Mouse (Mus musculus) cerebellum, adult (tissue): Measurements from ENCODE around the gene Ptk7.

Source experiments
- ATAC-seq: cut with Nextera tagmentation; 2 replicates; pipeline ENCODE4 v1.9.2; 2017; ENCODE audit warnings: mild to moderate bottlenecking, moderate library complexity, mixed read lengths; ENCODE audit not compliant: insufficient number of reproducible peaks, low FRiP score, low TSS enrichment

Ptk7 gene

GRCm38 (mm10) chr17:46645561-46646321 is 16.4 kb upstream of the Ptk7 start, which contains the start of the genes Klc4 and Mrpl2:
Gene Klc4 (minus strand): TSS chr17:46646022.
Gene Mrpl2 (plus strand): TSS chr17:46646229.
- peak; percentile 50 for ATAC-seq

- no peak for ATAC-seq
These were observed 15.7 kb upstream of the Ptk7 start for GRCm38 (mm10) chr17:46644916-46645475.

DNA sequence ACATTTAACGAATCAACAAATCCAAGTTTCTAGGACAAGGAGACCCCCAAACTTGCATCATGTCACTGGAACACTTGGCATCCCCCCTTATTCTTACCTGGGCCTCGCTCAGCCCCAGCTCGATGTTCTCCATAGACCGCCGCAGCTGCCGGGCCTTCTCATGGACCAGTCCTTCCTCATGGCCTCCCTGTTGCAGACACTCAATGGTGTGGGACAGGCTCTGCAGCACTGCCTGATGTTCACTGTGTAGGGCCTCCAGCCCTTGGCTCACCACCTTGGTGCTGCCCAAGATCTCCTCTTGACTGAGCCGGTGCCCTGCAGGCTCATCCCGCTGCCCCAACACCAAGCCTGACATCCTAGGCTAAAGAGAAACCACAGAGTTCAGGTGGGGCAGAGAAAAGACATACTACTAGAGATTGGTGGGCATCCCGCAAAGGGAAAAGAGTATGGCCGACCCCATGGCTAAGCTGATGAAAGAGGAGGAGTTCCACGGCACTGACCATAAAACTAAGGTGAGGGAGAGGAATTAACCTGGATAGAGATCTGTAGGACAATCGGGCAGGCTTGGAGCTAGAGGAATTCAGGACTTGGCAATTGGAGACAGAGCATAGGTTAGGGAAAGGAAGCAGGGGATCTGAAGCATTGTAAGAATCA is 15.0 kb upstream of the Ptk7 start:
- ATAC-seq: no peak

DNA sequence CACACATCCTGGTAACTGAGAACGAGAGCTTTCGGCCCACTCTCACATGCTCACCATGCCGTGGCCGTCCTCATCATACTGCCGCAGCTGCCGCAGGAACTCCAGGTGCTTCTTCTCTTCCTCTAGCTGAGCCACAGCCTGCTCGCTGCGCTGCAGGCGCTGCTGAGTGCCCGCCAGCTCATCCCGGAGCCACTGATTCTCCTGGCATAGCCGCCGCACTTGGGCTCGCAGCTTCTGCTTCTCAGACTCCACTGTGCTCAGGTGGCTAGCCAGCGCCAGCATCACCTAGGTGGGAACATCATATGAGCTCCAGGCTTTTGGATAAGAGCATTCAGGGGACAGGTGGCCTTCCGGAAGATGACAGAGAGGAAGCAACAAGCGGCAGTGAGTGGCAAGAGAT is 12.8 kb upstream of the Ptk7 start:
- ATAC-seq: no peak

GRCm38 (mm10) chr17:46639929-46640328 is 10.6 kb upstream of the Ptk7 start:
- no peak for ATAC-seq

- ATAC-seq: peak; percentile 27; the same call in 1 of the 2 replicates
These were observed 7.7 kb upstream of the Ptk7 start for GRCm38 (mm10) chr17:46636831-46637523.

DNA sequence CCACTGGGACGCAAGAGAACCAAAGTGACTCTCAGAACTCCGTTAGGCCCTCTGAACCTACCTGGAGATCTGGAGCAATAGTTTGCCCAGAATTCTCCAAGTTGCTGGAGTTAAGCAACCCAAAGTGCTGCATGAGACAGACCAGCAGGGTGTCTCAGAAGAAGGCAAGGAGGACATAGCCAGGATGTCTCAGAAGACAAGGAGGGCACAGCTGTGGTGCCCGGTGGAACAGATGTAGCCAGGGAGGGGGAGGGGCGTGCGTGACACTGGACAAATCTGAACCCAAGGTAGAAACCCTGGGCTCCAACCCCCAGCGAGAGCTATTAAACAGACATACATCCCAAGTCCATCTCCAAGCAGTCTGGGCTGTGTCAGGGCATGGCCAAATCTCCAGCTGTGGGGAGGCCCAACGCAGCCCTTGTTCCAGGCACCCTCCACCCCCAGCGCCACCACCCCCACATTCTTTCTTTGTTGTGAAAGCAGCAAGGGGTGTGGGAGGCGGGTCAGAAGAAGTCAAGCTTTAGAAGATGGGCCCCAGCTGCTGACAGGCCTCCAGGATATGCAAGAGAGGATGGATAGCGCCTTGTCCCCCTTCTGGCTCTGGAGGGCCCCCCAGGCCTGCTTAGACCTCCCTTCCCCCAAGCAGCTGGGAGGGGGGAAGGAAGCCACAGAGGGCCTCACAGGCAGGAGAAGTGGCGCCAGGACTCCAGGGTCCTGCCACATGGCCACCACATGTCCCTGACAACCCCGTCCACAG is 559 bp upstream of the Ptk7 start:
- no peak for ATAC-seq

GRCm38 (mm10) chr17:46628471-46628790 is 873 bp downstream of the Ptk7 start:
- no peak for ATAC-seq

GRCm38 (mm10) chr17:46627409-46627808 is 1.9 kb downstream of the Ptk7 start:
- no peak for ATAC-seq

GRCm38 (mm10) chr17:46624598-46624997 is 4.7 kb downstream of the Ptk7 start:
- no peak for ATAC-seq

- ATAC-seq: no peak
These were observed 5.3 kb downstream of the Ptk7 start for GRCm38 (mm10) chr17:46623819-46624557.

DNA sequence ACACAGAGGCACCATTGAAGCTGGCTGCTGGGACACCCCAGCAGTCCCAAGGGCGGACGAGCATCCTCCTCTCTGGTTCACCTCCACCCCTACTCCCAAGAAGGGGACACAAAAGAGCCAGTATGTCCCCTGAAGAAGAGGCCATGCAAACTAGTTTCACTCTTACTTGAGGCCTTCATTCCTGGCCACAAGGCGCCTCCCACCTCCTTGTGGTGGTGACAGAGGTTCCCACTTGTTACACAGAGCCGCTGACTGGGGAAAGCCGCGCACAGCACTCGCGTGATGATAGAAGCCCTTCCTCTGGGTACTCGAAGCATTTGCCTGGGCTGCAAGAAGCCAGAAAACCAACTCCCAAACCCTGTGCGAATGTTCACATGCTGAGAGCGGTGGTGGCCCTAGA is 7.0 kb downstream of the Ptk7 start:
- no peak for ATAC-seq

- ATAC-seq: peak; percentile 49; the same call in 1 of the 2 replicates
These were observed 8.0 kb downstream of the Ptk7 start for GRCm38 (mm10) chr17:46621324-46621723.

DNA sequence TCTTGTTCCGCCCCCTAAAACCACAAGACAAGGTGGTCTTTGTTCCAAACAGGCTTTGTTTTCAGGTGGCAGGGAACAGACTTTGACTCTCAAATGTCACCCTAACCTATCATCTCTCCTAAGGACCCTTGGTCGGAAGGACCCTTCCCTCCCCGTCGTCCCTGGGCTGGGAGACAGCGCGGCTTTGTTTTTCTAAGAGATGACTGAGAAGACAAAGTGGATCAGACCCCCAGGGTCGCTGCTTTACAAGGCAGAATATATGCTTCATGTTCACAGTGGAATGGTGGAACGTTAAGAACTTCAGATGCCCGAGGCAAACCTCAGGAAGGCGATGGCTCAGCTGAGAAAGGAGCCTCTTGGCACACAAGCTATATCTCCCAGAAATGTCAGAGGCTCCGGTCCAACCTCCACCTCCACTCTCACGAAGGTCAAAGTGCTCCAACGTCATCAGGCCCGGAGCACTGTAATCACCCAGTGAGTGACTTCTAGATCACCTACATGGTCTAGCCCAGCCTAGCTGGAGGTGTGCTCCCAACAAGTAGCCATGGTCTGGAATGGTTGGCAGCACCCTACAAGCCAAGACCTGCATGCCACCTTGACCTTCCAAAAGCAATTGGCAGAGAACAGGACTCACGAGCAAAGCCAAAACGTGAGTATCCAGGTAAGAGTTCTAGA is 9.5 kb downstream of the Ptk7 start:
- no peak for ATAC-seq

DNA sequence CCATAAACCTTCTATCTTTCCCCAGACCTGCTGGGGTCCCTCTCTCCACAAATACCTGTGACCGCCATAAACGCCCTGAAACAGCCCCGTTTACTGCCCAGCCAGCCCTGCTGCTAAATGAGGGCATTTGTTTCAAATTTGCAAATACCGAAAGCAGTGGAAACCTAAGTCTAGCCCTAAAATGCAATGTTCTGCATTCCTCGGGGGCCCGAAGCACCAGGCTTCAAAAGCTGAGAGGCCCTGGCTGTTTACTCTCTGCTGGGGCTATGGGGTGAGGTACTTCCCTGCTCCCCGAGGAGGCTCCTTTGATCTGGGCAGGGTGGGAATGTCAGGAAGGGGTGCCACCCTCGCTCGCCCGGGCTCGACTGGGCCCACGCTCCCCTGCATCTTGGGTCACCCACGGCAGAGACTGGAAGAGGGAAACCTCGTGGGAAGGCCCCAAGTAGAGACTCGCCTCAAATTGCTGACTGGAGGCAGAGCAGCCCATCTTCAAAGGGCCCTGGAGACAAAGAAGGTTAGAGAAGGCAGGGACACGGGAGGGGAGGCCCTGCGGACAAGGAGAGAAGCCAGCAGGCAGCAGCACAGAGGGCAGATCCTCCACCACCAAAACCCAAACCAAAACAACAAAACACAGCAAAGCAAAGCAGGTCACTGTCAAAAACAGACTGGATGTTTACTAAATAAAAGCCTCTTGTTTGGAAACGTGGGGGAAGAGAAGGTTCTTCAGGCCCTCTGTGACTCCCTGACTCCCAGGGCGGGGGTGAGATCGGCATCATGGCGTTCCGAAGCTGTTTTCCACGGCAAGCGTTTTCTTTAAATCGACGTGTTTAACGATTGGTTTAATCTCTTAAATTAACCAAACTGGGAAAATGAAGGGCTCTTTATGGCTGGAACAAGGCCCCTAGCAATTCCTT is 10.3 kb downstream of the Ptk7 start:
- ATAC-seq: no peak

- ATAC-seq: no peak
These were observed 10.9 kb downstream of the Ptk7 start for GRCm38 (mm10) chr17:46618394-46618768.

- no peak for ATAC-seq
These were observed 11.5 kb downstream of the Ptk7 start for GRCm38 (mm10) chr17:46617799-46618198.

- ATAC-seq: no peak
These were observed 16.1 kb downstream of the Ptk7 start for GRCm38 (mm10) chr17:46613229-46613628.
